Mouse (Mus musculus) stomach, postnatal 0 days (tissue): ENCODE measurements at regions not wholly inside any gene's neighbourhood (a gene's known extent, or its start where the extent isn't known, plus 50 kb on each side); places are given as distances from the start of the nearest gene placed in this dataset.

Source experiments
- ATAC-seq: fragments of 200-750 bp; cut with Nextera tagmentation; 2 replicates; pipeline ENCODE4 v1.8.0; 2017; ENCODE audit not compliant: low FRiP score, low TSS enrichment
- DNase-seq: peaks from one replicate; pipeline ENCODE4 v3.0.0-alpha.2; 2016; ENCODE audit warnings: low spot score
- H3K27ac ChIP-seq: fragments of 300-500 bp; sonication (generic); replicated peaks from 2 replicates; pipeline ENCODE4 v1.5.1; 2014; ENCODE audit warnings: mild to moderate bottlenecking, control low read depth
- H3K27me3 ChIP-seq: fragments of 300-500 bp; sonication (generic); 2 replicates; pipeline ENCODE4 v1.6.1; 2014; ENCODE audit warnings: low read length; ENCODE audit not compliant: control insufficient read depth, insufficient read depth
- H3K36me3 ChIP-seq: fragments of 300-500 bp; sonication (generic); 2 replicates; pipeline ENCODE4 v1.6.1; 2014; ENCODE audit warnings: low read length, mixed read lengths; ENCODE audit not compliant: control insufficient read depth, insufficient read depth
- H3K4me1 ChIP-seq: fragments of 300-500 bp; sonication (generic); replicated peaks from 2 replicates; pipeline ENCODE4 v1.6.1; 2014; ENCODE audit warnings: antibody characterized with exemption; ENCODE audit not compliant: control insufficient read depth, insufficient read depth
- H3K4me2 ChIP-seq: fragments of 300-500 bp; sonication (generic); replicated peaks from 2 replicates; pipeline ENCODE4 v1.6.1; 2014; ENCODE audit warnings: low read depth, mild to moderate bottlenecking, control low read depth, moderate library complexity
- H3K4me3 ChIP-seq: fragments of 300-500 bp; sonication (generic); 2 replicates; pipeline ENCODE4 v1.5.1; 2014; ENCODE audit warnings: low read depth, low read length, control low read depth
- H3K9ac ChIP-seq: fragments of 300-500 bp; sonication (generic); 2 replicates; pipeline ENCODE4 v1.6.1; 2014; ENCODE audit warnings: mild to moderate bottlenecking, low read length, control low read depth, mixed read lengths
- H3K9me3 ChIP-seq: fragments of 300-500 bp; sonication (generic); 2 replicates; pipeline ENCODE4 v1.6.1; 2016; ENCODE audit warnings: low read length; ENCODE audit not compliant: control insufficient read depth
- CTCF ChIP-seq: IDR thresholded peaks from 2 replicates; pipeline ENCODE4 v1.5.1; 2016; ENCODE audit warnings: antibody characterized with exemption, low read depth, mild to moderate bottlenecking, moderate library complexity
- EP300 ChIP-seq: optimal IDR thresholded peaks from 2 replicates; pipeline ENCODE3; 2016; ENCODE audit warnings: antibody characterized with exemption
- WGBS: fragments of 180-500 bp; shearing (Covaris S2); extraction: QIAGEN DNeasy Blood & Tissue Kit; methylation state at CpG from one replicate; pipeline ENCODE4 v1.1.7; 2014; 5-methylcytosine and 5-hydroxymethylcytosine counted together

- no peak overlapping the region for H3K27ac ChIP-seq
- TF ChIP-seq CTCF (no peak), EP300 (no peak)
- 45% methylated on average over 7 of the region's 7 CpGs for WGBS
- no peak overlapping the region for H3K4me3 ChIP-seq
- no peaks in the 10 kb centered on the region for H3K9me3 ChIP-seq
- ATAC-seq (no peak), DNase-seq (no peak)
- H3K4me1 ChIP-seq, result no peaks in the 10 kb centered on the region
- H3K9ac ChIP-seq, result no peak overlapping the region
- H3K27me3 ChIP-seq, result no peaks in the 10 kb centered on the region
- no peaks in the 10 kb centered on the region for H3K36me3 ChIP-seq
- no peak overlapping the region for H3K4me2 ChIP-seq
Observed at GRCm38 (mm10) chr14:100600886-100601451, 316.5 kb upstream of the Klf12 start.

DNA sequence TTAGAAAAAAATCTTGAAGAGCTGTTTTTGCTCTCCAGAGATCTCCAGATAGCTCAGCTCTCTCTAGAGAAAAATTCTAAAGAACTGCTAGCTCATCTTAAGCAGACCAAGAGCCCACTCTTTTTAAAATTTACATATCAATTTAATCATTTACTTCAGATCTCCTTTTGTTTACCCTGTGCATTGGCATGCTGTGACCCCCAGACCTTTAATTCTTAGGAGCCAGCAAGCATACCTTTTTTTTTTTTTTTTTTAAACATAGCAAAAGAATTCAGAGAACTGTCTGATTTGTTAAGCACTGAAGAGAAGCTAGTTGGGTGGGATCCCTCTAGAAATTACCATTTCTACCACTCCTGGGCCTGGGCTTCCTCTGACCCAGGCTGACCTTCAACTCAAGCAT is 285.5 kb upstream of the Klf12 start:
- Histone ChIP-seq H3K4me2 (no peak overlapping the region), H3K4me3 (no peak overlapping the region), H3K36me3 (no peaks in the 10 kb centered on the region), H3K4me1 (no peaks in the 10 kb centered on the region), H3K9ac (no peak overlapping the region), H3K9me3 (no peaks in the 10 kb centered on the region), H3K27me3 (no peaks in the 10 kb centered on the region), H3K27ac (no peak overlapping the region)
- no peak for ATAC-seq
- TF ChIP-seq EP300 (no peak), CTCF (no peak)
- no peak for DNase-seq

DNA sequence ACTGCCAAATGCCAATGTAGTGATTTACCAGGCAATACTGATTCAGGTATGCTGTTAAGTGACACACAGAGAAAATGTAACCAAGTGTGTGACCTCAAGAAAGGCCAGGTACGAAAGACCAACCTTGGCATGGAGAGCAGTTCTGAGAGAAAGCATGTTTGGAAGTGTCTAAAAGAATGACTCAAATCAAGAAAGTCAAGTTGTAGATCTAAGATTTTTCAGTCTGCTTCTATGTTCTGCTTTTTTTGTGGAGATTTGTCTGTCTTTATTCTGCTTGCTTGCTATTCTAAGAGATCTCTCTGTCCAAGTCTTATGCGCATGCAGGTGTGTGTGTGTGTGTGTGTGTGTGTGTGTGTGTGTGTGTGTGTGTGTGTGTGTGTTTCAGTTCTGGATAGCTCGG is 277.4 kb upstream of the Klf12 start:
- TF ChIP-seq CTCF, result no peak
- no peak for TF ChIP-seq EP300
- Histone ChIP-seq H3K9ac (no peak overlapping the region), H3K4me2 (no peak overlapping the region), H3K27me3 (no peaks in the 10 kb centered on the region), H3K4me3 (no peak overlapping the region), H3K4me1 (no peaks in the 10 kb centered on the region), H3K36me3 (no peaks in the 10 kb centered on the region), H3K9me3 (no peaks in the 10 kb centered on the region), H3K27ac (no peak overlapping the region)
- DNase-seq (no peak), ATAC-seq (no peak)
- 83% methylated on average over 3 of the region's 3 CpGs for WGBS

- Histone ChIP-seq H3K4me2 (no peak overlapping the region), H3K9ac (no peak overlapping the region), H3K27ac (no peak overlapping the region), H3K27me3 (no peaks in the 10 kb centered on the region), H3K9me3 (no peaks in the 10 kb centered on the region), H3K4me1 (no peaks in the 10 kb centered on the region), H3K36me3 (no peaks in the 10 kb centered on the region), H3K4me3 (no peak overlapping the region)
- ATAC-seq (no peak), DNase-seq (peak; percentile 20)
- 11% methylated on average over 4 of the region's 4 CpGs for WGBS
- TF ChIP-seq CTCF, result no peak
- no peak for TF ChIP-seq EP300
Observed at GRCm38 (mm10) chr14:100558378-100558777, 273.9 kb upstream of the Klf12 start.

DNA sequence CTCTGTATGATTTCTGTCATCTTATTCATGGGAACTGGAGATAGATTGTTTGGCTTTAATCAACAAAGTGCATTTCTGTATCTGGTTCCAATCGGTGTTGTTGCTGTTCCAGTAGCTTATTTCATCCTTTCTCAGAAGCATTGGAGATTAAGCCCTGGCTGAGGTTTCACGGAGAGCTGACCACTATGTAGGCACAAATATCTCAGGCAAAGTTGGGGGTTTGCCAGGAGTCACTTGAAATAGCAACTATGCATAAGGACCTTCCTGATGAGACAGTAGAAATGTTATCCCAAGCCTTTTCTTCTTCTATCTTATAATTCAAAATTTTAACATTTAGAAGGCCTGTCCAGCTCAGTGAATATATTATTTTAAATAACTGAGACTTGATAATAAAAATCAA is 268.0 kb upstream of the Klf12 start:
- no peak for DNase-seq
- TF ChIP-seq EP300 (no peak), CTCF (no peak)
- no peaks in the 10 kb centered on the region for H3K36me3 ChIP-seq
- H3K4me3 ChIP-seq, result no peak overlapping the region
- H3K27me3 ChIP-seq, result no peaks in the 10 kb centered on the region
- H3K9me3 ChIP-seq, result no peaks in the 10 kb centered on the region
- no peak overlapping the region for H3K27ac ChIP-seq
- 38% methylated on average over 2 of the region's 2 CpGs for WGBS
- no peak overlapping the region for H3K9ac ChIP-seq
- no peak for ATAC-seq
- no peak overlapping the region for H3K4me2 ChIP-seq
- H3K4me1 ChIP-seq, result no peaks in the 10 kb centered on the region

DNA sequence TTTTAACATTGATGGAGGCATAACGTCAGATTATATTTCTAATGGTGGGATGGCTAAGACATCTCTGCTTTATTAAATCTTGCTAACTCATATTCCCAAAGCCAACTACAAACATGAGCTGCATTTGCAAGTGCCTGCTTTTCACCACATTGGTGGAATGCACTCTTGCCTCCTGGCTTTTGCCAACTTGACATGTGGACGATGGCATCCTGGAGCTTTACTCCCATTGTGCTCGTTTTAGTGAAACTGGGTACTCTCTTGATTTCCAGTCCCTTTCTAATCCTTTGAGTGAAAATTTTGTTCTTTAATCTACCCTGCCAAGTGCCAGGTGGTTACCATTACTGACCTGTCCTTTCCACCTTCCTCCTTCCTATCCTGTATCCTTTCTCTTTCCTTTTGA is 265.8 kb upstream of the Klf12 start:
- Histone ChIP-seq H3K36me3 (no peaks in the 10 kb centered on the region), H3K9ac (no peak overlapping the region), H3K9me3 (no peaks in the 10 kb centered on the region), H3K4me2 (no peak overlapping the region), H3K27ac (no peak overlapping the region), H3K27me3 (no peaks in the 10 kb centered on the region), H3K4me1 (no peaks in the 10 kb centered on the region), H3K4me3 (no peak overlapping the region)
- no peak for ATAC-seq
- no peak for DNase-seq
- 66% methylated on average over 3 of the region's 3 CpGs for WGBS
- TF ChIP-seq EP300, result no peak
- TF ChIP-seq CTCF, result no peak
